Mouse (Mus musculus) hindbrain, embryonic 16.5 days (tissue): ENCODE data around the gene Mrps24. TPM values are rescaled to one million over a fixed set of nuclear protein-coding genes. Genes with fewer than 3 reads are reported as not detected.

Experiments
- ATAC-seq: fragments of 200-750 bp; cut with Nextera tagmentation; 2 replicates; pipeline ENCODE4 v1.8.0; 2017; ENCODE audit warnings: moderate TSS enrichment, moderate library complexity
- H3K27ac ChIP-seq: fragments of 300-500 bp; sonication (generic); 2 replicates; pipeline ENCODE4 v1.5.1; 2014; ENCODE audit warnings: low read depth, mild to moderate bottlenecking, control low read depth, low read length, moderate library complexity
- H3K27me3 ChIP-seq: fragments of 300-500 bp; sonication (generic); replicated peaks from 2 replicates; pipeline ENCODE4 v1.6.1; 2014; ENCODE audit warnings: low read length; ENCODE audit not compliant: control insufficient read depth, insufficient read depth
- H3K36me3 ChIP-seq: fragments of 300-500 bp; sonication (generic); 2 replicates; pipeline ENCODE4 v1.6.1; 2014; ENCODE audit warnings: mild to moderate bottlenecking, low read length, moderate library complexity, mixed read lengths; ENCODE audit not compliant: control insufficient read depth, insufficient read depth
- H3K4me1 ChIP-seq: fragments of 300-500 bp; sonication (generic); 2 replicates; pipeline ENCODE4 v1.6.1; 2014; ENCODE audit warnings: low read depth, low read length; ENCODE audit not compliant: control insufficient read depth, insufficient read depth
- H3K4me2 ChIP-seq: fragments of 300-500 bp; sonication (generic); 2 replicates; pipeline ENCODE4 v1.6.1; 2014; ENCODE audit warnings: mild to moderate bottlenecking, low read length, control low read depth, moderate library complexity
- H3K4me3 ChIP-seq: fragments of 300-500 bp; sonication (generic); 2 replicates; pipeline ENCODE4 v1.5.1; 2014; ENCODE audit warnings: mild to moderate bottlenecking, low read length, control low read depth, moderate library complexity
- H3K9ac ChIP-seq: fragments of 300-500 bp; sonication (generic); 2 replicates; pipeline ENCODE4 v1.6.1; 2014; ENCODE audit warnings: low read depth, mild to moderate bottlenecking, control low read depth, low read length, moderate library complexity
- H3K9me3 ChIP-seq: fragments of 300-500 bp; sonication (generic); 2 replicates; pipeline ENCODE4 v1.6.1; 2014; ENCODE audit warnings: mild to moderate bottlenecking, low read length, moderate library complexity; ENCODE audit not compliant: control insufficient read depth
- WGBS: fragments of 180-500 bp; shearing (Covaris S2); extraction: QIAGEN DNeasy Blood & Tissue Kit; methylation state at CpG from one replicate; pipeline ENCODE4 v1.1.7; 2014; 5-methylcytosine and 5-hydroxymethylcytosine counted together
- polyA plus RNA-seq: library from polyadenylated mRNA; unstranded; fragments of >200 nt; fragmentation: Nextera tagmentation; extraction: Ambion mirVana; gene quantifications from 2 replicates; pipeline ENCODE4 v1.2.1, GENCODE M21; 2015

Gene Mrps24
- polyA plus RNA-seq, 1 experiment from 2014 or later, result 207 TPM

GRCm38 (mm10) chr11:5738888-5739632 lies 23.6 kb upstream of the Mrps24 start:
- ATAC-seq, result no peak
- no peaks in the 10 kb centered on the region for H3K27me3 ChIP-seq
- WGBS, result 82% methylated on average over 5 of the region's 5 CpGs
- no peak overlapping the region for H3K4me2 ChIP-seq
- H3K9ac ChIP-seq, result no peak overlapping the region
- no peaks in the 10 kb centered on the region for H3K9me3 ChIP-seq
- H3K36me3 ChIP-seq, result no peaks in the 10 kb centered on the region
- peaks cover 13% of the 10 kb centered on the region for H3K4me1 ChIP-seq
- no peak overlapping the region for H3K27ac ChIP-seq
- H3K4me3 ChIP-seq, result no peak overlapping the region

GRCm38 (mm10) chr11:5737137-5737536 lies 21.7 kb upstream of the Mrps24 start:
- WGBS, result 93% methylated on average over 5 of the region's 5 CpGs
- ATAC-seq, result no peak

DNA sequence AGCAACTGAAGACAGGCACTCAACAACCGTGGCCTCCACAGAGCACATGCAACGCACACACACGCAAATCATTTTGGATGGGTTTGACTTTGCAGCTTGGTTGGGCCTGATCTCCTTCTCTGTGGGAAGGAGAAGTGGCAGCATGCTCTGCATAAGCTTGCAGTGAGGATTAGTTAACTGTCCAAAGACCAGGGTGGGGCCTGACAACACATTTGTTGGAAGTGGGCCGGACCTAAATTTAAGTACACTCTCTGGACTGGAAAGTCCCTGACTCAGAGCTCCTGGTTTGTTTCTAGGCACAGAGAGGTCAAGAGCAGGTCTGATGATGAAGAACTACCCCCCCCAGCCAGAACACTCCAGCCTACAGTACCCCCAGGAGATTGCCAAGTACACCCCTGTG lies 18.8 kb upstream of the Mrps24 start:
- Histone ChIP-seq H3K9me3 (no peaks in the 10 kb centered on the region), H3K4me1 (peaks cover 3% of the 10 kb centered on the region; the same call in 1 of the 2 replicates), H3K36me3 (no peaks in the 10 kb centered on the region), H3K27me3 (no peaks in the 10 kb centered on the region), H3K4me2 (no peak overlapping the region), H3K27ac (no peak overlapping the region), H3K4me3 (no peak overlapping the region), H3K9ac (no peak overlapping the region)
- no peak for ATAC-seq
- 95% methylated on average over 4 of the region's 4 CpGs for WGBS

More at GRCm38 (mm10) chr11:5737137-5737536, 21.7 kb upstream of the Mrps24 start:
- Histone ChIP-seq H3K4me3 (no peak overlapping the region), H3K9ac (no peak overlapping the region), H3K27me3 (no peaks in the 10 kb centered on the region), H3K27ac (no peak overlapping the region), H3K9me3 (no peaks in the 10 kb centered on the region), H3K4me1 (peaks cover 13% of the 10 kb centered on the region), H3K4me2 (no peak overlapping the region), H3K36me3 (no peaks in the 10 kb centered on the region)

DNA sequence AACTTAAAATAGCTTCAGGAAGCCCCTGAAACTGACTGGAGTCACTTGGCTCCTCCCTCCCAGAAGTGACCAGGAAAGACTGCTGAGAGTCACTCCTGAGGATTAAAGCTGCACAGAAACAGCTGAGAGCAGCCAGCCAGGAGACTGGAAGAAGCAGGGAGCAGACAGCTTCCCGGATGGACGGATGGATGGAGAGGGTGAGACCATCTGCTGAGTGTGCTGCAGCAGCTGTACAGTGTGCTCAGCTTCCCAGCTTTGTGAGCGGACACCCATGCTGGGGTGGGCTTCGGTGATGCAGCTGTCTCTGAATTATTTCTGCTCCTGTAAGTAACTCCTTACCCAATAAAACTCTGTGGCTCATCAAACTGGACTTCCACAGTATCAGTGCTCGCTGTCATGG lies 16.9 kb upstream of the Mrps24 start:
- ATAC-seq, result peak; percentile 69; the same call in 1 of the 2 replicates
- 40% methylated on average over 5 of the region's 5 CpGs for WGBS
- Histone ChIP-seq H3K27ac (0 out of 2 replicates have a peak overlapping the region, but pooled peaks have one; percentile 31), H3K4me1 (no peaks in the 10 kb centered on the region; the same call in 1 of the 2 replicates), H3K36me3 (no peaks in the 10 kb centered on the region), H3K9ac (no peak overlapping the region), H3K9me3 (no peaks in the 10 kb centered on the region), H3K27me3 (no peaks in the 10 kb centered on the region), H3K4me3 (no peak overlapping the region), H3K4me2 (no peak overlapping the region)

DNA sequence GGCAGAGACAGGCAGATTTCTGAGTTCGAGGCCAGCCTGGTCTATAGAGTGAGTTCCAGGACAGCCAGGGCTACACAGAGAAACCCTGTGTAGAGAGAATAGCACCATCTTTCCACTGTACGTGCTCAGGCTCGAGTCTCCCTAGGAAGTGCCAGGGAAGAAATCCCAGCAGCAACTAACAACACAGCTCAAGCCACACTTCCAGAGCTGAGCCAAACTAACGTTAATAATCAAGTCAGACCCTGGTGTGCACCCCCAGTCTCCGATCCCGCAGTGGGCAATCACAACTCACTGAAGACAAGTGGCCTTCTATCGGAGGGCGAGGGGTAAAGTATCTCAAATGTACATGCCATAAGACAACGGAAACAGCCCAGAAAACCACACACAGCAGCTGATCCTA lies 14.1 kb upstream of the Mrps24 start:
- no peak overlapping the region for H3K27ac ChIP-seq
- H3K27me3 ChIP-seq, result no peaks in the 10 kb centered on the region
- WGBS, result 93% methylated on average over 9 of the region's 9 CpGs
- ATAC-seq, result no peak
- H3K4me3 ChIP-seq, result no peak overlapping the region
- no peaks in the 10 kb centered on the region; the same call in 1 of the 2 replicates for H3K4me1 ChIP-seq
- no peak overlapping the region for H3K9ac ChIP-seq
- H3K36me3 ChIP-seq, result no peaks in the 10 kb centered on the region
- H3K9me3 ChIP-seq, result no peaks in the 10 kb centered on the region
- H3K4me2 ChIP-seq, result no peak overlapping the region

DNA sequence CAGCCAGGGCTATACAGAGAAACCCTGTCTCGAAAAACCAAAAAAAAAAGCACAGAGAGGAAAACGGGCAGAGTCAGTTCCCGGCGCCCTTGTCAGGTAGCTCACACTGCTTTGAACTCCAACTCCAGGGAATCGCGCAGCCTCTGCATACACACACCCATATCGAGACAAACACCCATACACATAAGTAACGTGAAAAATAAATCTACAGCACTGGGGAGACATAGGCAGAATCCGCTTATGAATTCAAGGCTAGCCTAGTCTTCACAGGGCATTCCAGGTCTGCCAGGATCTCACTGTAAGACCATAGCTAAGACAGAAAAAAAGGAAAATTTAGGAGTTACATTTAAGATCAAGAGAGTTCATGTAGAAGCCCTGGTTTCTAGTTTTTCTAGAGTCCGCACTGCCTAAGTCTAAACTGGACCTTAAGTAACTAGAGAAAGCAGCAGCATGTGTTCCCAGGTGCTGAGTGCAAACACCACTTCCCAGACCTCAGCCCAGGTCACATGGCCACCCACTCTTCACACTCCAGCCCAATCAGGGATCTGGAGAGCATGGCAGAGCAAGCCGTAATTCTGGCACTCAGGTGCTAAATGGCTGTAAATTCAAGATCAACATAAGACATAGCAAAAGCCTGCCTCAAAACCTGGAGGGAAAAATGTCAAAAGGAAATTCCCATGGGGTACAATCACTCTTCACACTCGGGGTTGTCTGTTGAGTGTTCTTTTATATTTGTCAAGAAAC lies 3.3 kb upstream of the Mrps24 start:
- H3K36me3 ChIP-seq, result peaks cover 29% of the 10 kb centered on the region

DNA sequence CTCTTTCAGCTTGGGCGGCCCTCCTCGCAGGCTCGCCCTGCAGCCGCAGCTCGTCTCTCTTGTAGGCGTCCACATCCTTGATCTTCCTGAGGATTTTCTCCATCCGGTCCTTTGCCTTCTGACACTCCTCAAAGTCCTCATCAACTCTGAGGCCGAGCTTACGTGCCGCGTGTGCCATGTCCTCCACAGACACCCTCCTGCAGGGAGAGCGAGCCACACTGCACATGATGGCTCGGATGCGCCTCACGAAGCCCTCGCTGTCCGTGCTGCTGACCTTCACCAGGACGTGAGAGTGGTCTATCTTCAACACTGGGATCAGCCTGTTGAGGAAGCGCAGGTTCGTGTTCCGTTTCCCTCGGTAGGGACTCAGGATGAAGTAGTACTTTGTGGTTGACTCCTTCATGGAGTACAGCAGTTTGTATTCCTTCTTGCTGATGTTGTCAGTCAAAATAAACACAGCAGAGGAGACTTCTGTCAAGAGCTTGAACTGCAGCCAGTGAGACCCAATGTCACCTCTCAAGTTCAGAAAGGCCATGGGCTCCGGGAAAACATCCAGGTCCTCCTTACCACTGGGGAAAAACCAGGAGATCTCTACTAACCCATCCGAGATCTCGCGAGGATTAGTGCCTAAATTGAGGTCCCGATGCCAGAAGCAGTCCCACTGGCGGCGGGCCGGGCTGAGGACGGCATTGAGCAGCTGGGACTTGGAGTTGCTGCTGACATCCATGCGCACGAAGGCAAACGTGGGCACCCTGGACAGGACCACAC lies 1.6 kb upstream of the Mrps24 start:
- Histone ChIP-seq H3K4me2 (no peak overlapping the region), H3K27me3 (no peaks in the 10 kb centered on the region), H3K9me3 (no peaks in the 10 kb centered on the region; the same call in 1 of the 2 replicates), H3K4me3 (no peak overlapping the region), H3K4me1 (no peaks in the 10 kb centered on the region), H3K9ac (no peak overlapping the region), H3K27ac (no peak overlapping the region), H3K36me3 (peaks cover 29% of the 10 kb centered on the region)
- ATAC-seq, result no peak
- WGBS, result 90% methylated on average over 34 of the region's 34 CpGs

More for the DNA sequence above, 3.3 kb upstream of the Mrps24 start:
- WGBS, result 94% methylated on average over 12 of the region's 12 CpGs
- no peak overlapping the region for H3K9ac ChIP-seq
- H3K9me3 ChIP-seq, result no peaks in the 10 kb centered on the region; the same call in 1 of the 2 replicates
- H3K4me3 ChIP-seq, result no peak overlapping the region
- H3K27ac ChIP-seq, result no peak overlapping the region
- no peaks in the 10 kb centered on the region for H3K27me3 ChIP-seq
- no peak overlapping the region for H3K4me2 ChIP-seq
- no peaks in the 10 kb centered on the region for H3K4me1 ChIP-seq
- ATAC-seq, result no peak

DNA sequence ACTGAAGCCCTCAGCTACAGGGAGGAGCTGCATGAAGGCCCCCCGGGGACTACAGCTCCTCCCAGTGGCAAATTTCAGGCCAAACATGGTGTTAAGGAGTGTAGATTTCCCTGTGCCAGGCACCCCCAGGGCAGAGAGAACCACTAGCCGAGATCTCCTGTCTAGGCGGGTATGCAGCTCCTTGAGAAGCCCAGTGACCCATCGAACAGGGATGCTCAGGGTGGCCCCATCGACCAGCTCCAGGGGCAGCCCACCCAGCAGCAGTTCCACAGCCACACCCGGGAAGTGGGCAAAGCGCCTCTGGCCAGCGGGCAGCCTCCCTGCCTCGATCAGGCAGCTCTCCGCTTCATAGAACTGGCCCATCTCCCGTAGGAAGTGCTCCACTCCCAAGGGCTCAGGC lies 766 bp upstream of the Mrps24 start:
- no peaks in the 10 kb centered on the region for H3K4me1 ChIP-seq
- H3K4me3 ChIP-seq, result no peak overlapping the region
- WGBS, result 91% methylated on average over 9 of the region's 11 CpGs
- no peak overlapping the region for H3K4me2 ChIP-seq
- no peak overlapping the region for H3K27ac ChIP-seq
- H3K9me3 ChIP-seq, result no peaks in the 10 kb centered on the region
- no peak overlapping the region for H3K9ac ChIP-seq
- ATAC-seq, result no peak
- H3K27me3 ChIP-seq, result no peaks in the 10 kb centered on the region
- peaks cover 29% of the 10 kb centered on the region for H3K36me3 ChIP-seq

DNA sequence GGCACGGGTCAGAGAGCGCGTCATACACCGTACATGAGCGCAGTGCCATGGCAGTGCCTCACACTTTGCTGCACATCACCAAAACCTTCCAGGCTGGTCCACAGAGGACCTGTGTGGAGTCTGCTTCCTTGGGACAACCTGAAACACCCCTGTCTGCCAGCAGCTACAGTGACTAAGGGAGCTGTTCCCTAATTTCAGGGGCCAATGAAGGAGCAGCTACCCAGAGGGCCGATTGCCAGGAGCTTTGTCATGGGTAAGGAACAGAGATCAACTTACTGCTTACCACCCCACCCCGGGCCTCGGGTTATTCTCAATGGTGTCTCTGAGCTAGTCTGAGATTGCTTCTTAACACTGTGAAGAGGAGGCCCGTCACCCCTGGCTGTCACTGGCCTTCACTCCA lies 301 bp downstream of the Mrps24 start:
- Histone ChIP-seq H3K9ac (no peak overlapping the region), H3K4me1 (no peaks in the 10 kb centered on the region), H3K4me3 (no peak overlapping the region), H3K27ac (no peak overlapping the region), H3K9me3 (no peaks in the 10 kb centered on the region), H3K4me2 (no peak overlapping the region), H3K27me3 (no peaks in the 10 kb centered on the region), H3K36me3 (peaks cover 29% of the 10 kb centered on the region)
- no peak for ATAC-seq
- WGBS, result 85% methylated on average over 9 of the region's 9 CpGs
